9 mouse cellular contexts compared by ENCODE assay signal in the genomic region with DNA sequence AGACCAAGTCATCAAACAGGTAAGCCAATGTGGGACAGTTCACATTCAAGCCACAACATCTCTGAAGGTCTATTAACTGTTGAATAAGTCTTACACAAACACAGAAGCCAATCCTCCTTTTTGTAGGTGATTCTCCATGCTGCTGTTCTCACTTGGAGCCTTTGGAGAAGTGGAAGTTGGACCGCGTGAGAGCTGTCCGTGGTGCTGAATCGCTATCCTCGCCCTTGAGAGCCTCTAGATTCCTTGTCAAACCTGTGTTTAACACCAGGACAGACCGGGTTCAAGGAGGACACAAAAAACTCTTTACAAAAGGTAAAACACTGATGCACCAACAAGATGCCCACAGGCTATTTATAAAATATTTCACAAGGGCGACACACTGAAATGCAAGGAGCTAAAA.
A peak's percentile ranks its signal among the peaks of the same experiment; 100 is the strongest.
DNase-seq lines count a peak whose midpoint lies in the region; TF ChIP-seq lines count a peak whose summit lies in the region.
"Had no signal": no experiment of that assay in that cellular context is flagged by ENCODE, and none has a peak within 500 bp of the region (broad histone marks: within the 10 kb centered on the region; RNA-seq: fewer than 3 reads in every experiment).

No protein-coding gene starts in this region.

- TF ChIP-seq CTCF in layer of hippocampus, adult 2 months (conservative IDR thresholded peaks at IDR 0.05) = no peak

- H3K4me3 ChIP-seq in layer of hippocampus, adult 2 months = no peak overlapping the region
- H3K4me3 ChIP-seq: limb, embryonic 15.5 days had no signal

- no peak overlapping the region for H3K27ac ChIP-seq in layer of hippocampus, adult 2 months
- H3K27ac ChIP-seq: limb, embryonic 15.5 days had no signal

- peak; percentile 36 to 41 for DNase-seq in layer of hippocampus, postnatal 10 days (ENCODE audit: low spot score in 2 of 2)
- no peak for DNase-seq in layer of hippocampus, adult 9-10 months (ENCODE audit: low spot score)
- DNase-seq in Muller cell, postnatal 12 days (ENCODE audit: inconsistent ontology term) = peak; percentile 27
- peak; percentile 80 for DNase-seq in embryo, embryonic 10.5 days (ENCODE audit: low spot score)
- peak; percentile 57 to 71 for DNase-seq in kidney, postnatal 25 days
- DNase-seq in retina, embryonic 14.5 days (ENCODE audit: low spot score) = peak; percentile 85
- no peak for DNase-seq in frontal cortex, postnatal 36 days (ENCODE audit: low spot score in 2 of 2)
- DNase-seq in layer of hippocampus, adult 2 months (ENCODE audit: low spot score in 2 of 2) = no peak

Comparison
In these comparisons a context has a peak if more than half of its experiments do, and no peak if none do; other contexts are left out.
1. DNase-seq: peak in layer of hippocampus, postnatal 10 days (2 of 2), Muller cell, postnatal 12 days (single experiment), embryo, embryonic 10.5 days (single experiment), kidney, postnatal 25 days (2 of 2) and retina, embryonic 14.5 days (single experiment); none in layer of hippocampus, adult 9-10 months (single experiment), frontal cortex, postnatal 36 days (0 of 2) and layer of hippocampus, adult 2 months (0 of 2).